Mouse (Mus musculus): ENCODE data around the gene Nr1d1.

Nr1d1 gene

GRCm38 (mm10) chr11:98735111-98735510 is 40.0 kb downstream of the Nr1d1 start:
- no peak for DNase-seq

GRCm38 (mm10) chr11:98734020-98734419 is 41.1 kb downstream of the Nr1d1 start:
- DNase-seq: no peak

- DNase-seq: no peak
These were observed 44.0 kb downstream of the Nr1d1 start for GRCm38 (mm10) chr11:98731134-98731533.

GRCm38 (mm10) chr11:98730727-98731126 is 44.4 kb downstream of the Nr1d1 start:
- DNase-seq: no peak

GRCm38 (mm10) chr11:98729119-98729588 is 46.0 kb downstream of the Nr1d1 start, which contains the start of gene Med24:
Gene Med24, minus strand, starts transcription at chr11:98729435.
- peak; percentile 94 for DNase-seq

GRCm38 (mm10) chr11:98725926-98726506 is 49.1 kb downstream of the Nr1d1 start:
- DNase-seq: peak; percentile 49

- DNase-seq: no peak
These were observed 52.0 kb downstream of the Nr1d1 start for GRCm38 (mm10) chr11:98723098-98723497.

- DNase-seq: peak; percentile 81
These were observed 53.5 kb downstream of the Nr1d1 start for GRCm38 (mm10) chr11:98721458-98722226.

- no peak for DNase-seq
These were observed 54.4 kb downstream of the Nr1d1 start for GRCm38 (mm10) chr11:98720756-98721155.

All from kidney, adult 11 months (tissue).